ENCODE assay signal across 8 mouse cellular contexts in genomic region chr17:35029691-35030532, GRCm38 (mm10). TPM values are rescaled to one million over a fixed set of nuclear protein-coding genes. Genes with fewer than 3 reads are reported as not detected.
DNase-seq lines count a peak whose midpoint lies in the region; ATAC-seq lines count a peak whose summit lies in the region.

No protein-coding gene starts in this region.

- H3K4me1 ChIP-seq in midbrain, embryonic 11.5 days (ENCODE audit: control insufficient read depth, insufficient read depth, low read length), result peaks cover 9% of the 10 kb centered on the region

- peak overlapping the region; percentile 27; the same call in 1 of the 2 replicates for H3K9ac ChIP-seq in midbrain, embryonic 11.5 days (ENCODE audit: low read length)

- no peaks in the 10 kb centered on the region for H3K36me3 ChIP-seq in midbrain, embryonic 11.5 days (ENCODE audit: control insufficient read depth, insufficient read depth, low read length)

- peak overlapping the region; percentile 35; the same call in 1 of the 2 replicates for H3K27ac ChIP-seq in midbrain, embryonic 11.5 days (ENCODE audit: low read depth, low read length)

- 0 out of 2 replicates have a peak overlapping the region, but pooled peaks have one; percentile 8 for H3K4me2 ChIP-seq in midbrain, embryonic 11.5 days

- H3K27me3 ChIP-seq in midbrain, embryonic 11.5 days (ENCODE audit: control insufficient read depth, insufficient read depth, low read length), result no peaks in the 10 kb centered on the region

- no peaks in the 10 kb centered on the region for H3K9me3 ChIP-seq in midbrain, embryonic 11.5 days (ENCODE audit: control insufficient read depth, low read length)

- peak; percentile 67 for ATAC-seq in common myeloid progenitor, adult 5-6 weeks (replicated peaks; ENCODE audit: low read depth, poor library complexity, severe bottlenecking)
- ATAC-seq in midbrain, embryonic 11.5 days (ENCODE audit: low FRiP score), result peak; percentile 49

- H3K4me3 ChIP-seq in midbrain, embryonic 11.5 days (ENCODE audit: low read depth, low read length), result no peak overlapping the region

- 31% methylated on average over 19 of the region's 19 CpGs for WGBS in midbrain, embryonic 11.5 days

- peak; percentile 23 for DNase-seq in kidney, adult 18-20 months
- no peak for DNase-seq in kidney, adult 11 months
- peak; percentile 64 for DNase-seq in induced T-regulatory cell, adult 2 months (ENCODE audit: low read depth)
- DNase-seq in midbrain, embryonic 11.5 days (ENCODE audit: low spot score, missing footprints), result no peak
- DNase-seq in thymus, postnatal 36 days, result peak; percentile 42 to 64
- no peak for DNase-seq in right cerebral cortex, postnatal 14 days
- DNase-seq in ovary, postnatal 10 days (ENCODE audit: low spot score), result no peak

RNA-seq across cellular contexts. Expression of gene Sapcd1, which starts 2.1 kb away (rescaled TPM):
- 1.2 and 4.4 TPM in 2 replicates for total RNA-seq in common myeloid progenitor, adult 5-6 weeks (2017)
- 5.3 and 7.3 TPM in 2 replicates for polyA plus RNA-seq in midbrain, embryonic 11.5 days (2014; fragmentation: Nextera tagmentation; extraction: Ambion mirVana)

RNA-seq across cellular contexts. Expression of gene Vwa7, which starts 13.5 kb away (rescaled TPM):
- total RNA-seq in common myeloid progenitor, adult 5-6 weeks (2017), result 0.32 TPM in 1 of 2 replicates, not detected in the other
- polyA plus RNA-seq in midbrain, embryonic 11.5 days (2014; fragmentation: Nextera tagmentation; extraction: Ambion mirVana), result 0.07 TPM in 1 of 2 replicates, not detected in the other

RNA-seq across cellular contexts. Expression of gene Msh5, which starts 16.6 kb away (rescaled TPM):
- total RNA-seq in common myeloid progenitor, adult 5-6 weeks (2017), result 3.8 and 4.2 TPM in 2 replicates
- 5.0 and 5.2 TPM in 2 replicates for polyA plus RNA-seq in midbrain, embryonic 11.5 days (2014; fragmentation: Nextera tagmentation; extraction: Ambion mirVana)

RNA-seq across cellular contexts. Expression of gene Clic1, which starts 19.9 kb away (rescaled TPM):
- total RNA-seq in common myeloid progenitor, adult 5-6 weeks (2017), result 214 and 220 TPM in 2 replicates
- 73.8 and 83.9 TPM in 2 replicates for polyA plus RNA-seq in midbrain, embryonic 11.5 days (2014; fragmentation: Nextera tagmentation; extraction: Ambion mirVana)

RNA-seq across cellular contexts. Expression of gene Ddah2, which starts 28.9 kb away (rescaled TPM):
- total RNA-seq in common myeloid progenitor, adult 5-6 weeks (2017), result 21.3 and 26.7 TPM in 2 replicates
- 614 and 653 TPM in 2 replicates for polyA plus RNA-seq in midbrain, embryonic 11.5 days (2014; fragmentation: Nextera tagmentation; extraction: Ambion mirVana)

Comparison
In these comparisons a context has a peak if more than half of its experiments do, and no peak if none do; other contexts are left out.
1. DNase-seq: peak in kidney, adult 18-20 months (single experiment), induced T-regulatory cell, adult 2 months (single experiment) and thymus, postnatal 36 days (2 of 2); none in kidney, adult 11 months (single experiment), midbrain, embryonic 11.5 days (single experiment), right cerebral cortex, postnatal 14 days (single experiment) and ovary, postnatal 10 days (single experiment).